Mouse (Mus musculus) CH12.LX (cell line): ENCODE measurements at regions not wholly inside any gene's neighbourhood (a gene's known extent, or its start where the extent isn't known, plus 50 kb on each side); places are given as distances from the start of the nearest gene placed in this dataset.

Experiments used
- DNase-seq: peaks from one replicate; pipeline ENCODE4 v3.0.0-alpha.2; 2013; ENCODE audit errors: extremely low read depth
- H3K27ac ChIP-seq: 2 replicates; pipeline ENCODE4 v1.5.1; 2012; ENCODE audit warnings: low read depth, mild to moderate bottlenecking, control low read depth, moderate library complexity; ENCODE audit not compliant: insufficient read depth
- H3K27me3 ChIP-seq: replicated peaks from 2 replicates; pipeline ENCODE3; 2012; ENCODE audit warnings: inconsistent platforms
- H3K36me3 ChIP-seq, 2 experiments: replicated peaks in 1 of 2; 2 replicates each; pipeline versions ENCODE3 to v1.6.1; 2012; ENCODE audit warnings: inconsistent platforms in 1 of 2, low read length in 1 of 2, mild to moderate bottlenecking in 1 of 2, mixed read lengths in 1 of 2, moderate library complexity in 1 of 2; ENCODE audit not compliant: control insufficient read depth in 1 of 2, insufficient read depth in 1 of 2
- H3K4me1 ChIP-seq, 2 experiments: 2 replicates each; pipeline ENCODE4 v1.6.1; 2012; ENCODE audit warnings: inconsistent platforms in 1 of 2, moderate library complexity in 1 of 2; ENCODE audit not compliant: insufficient read depth in 2 of 2, control insufficient read depth in 1 of 2
- H3K4me2 ChIP-seq: 2 replicates; pipeline ENCODE4 v1.6.1; 2012; ENCODE audit warnings: low read depth, mild to moderate bottlenecking, control low read depth; ENCODE audit not compliant: poor library complexity, insufficient read depth, severe bottlenecking
- H3K4me3 ChIP-seq, 3 experiments: fragments of 150-350 bp in 1 of 3; sonication (generic) in 1 of 3; replicated peaks in 1 of 3; 2 replicates each; pipeline versions ENCODE3 to v1.5.1; 2011 to 2012; ENCODE audit warnings: low read depth in 2 of 3, low read length in 2 of 3, mild to moderate bottlenecking in 2 of 3, moderate library complexity in 2 of 3, control low read depth in 1 of 3, improper control_type of control experiment in 1 of 3, inconsistent platforms in 1 of 3, mixed read lengths in 1 of 3; ENCODE audit not compliant: poor library complexity in 1 of 3
- H3K79me2 ChIP-seq: replicated peaks from 2 replicates; pipeline ENCODE4 v1.6.1; 2012; ENCODE audit warnings: mild to moderate bottlenecking, moderate library complexity; ENCODE audit not compliant: control insufficient read depth, poor library complexity, insufficient read depth, severe bottlenecking; ENCODE audit errors: extremely low read depth
- H3K9ac ChIP-seq: 2 replicates; pipeline ENCODE4 v1.6.1; 2012; ENCODE audit warnings: low read depth, mild to moderate bottlenecking, control low read depth, moderate library complexity; ENCODE audit not compliant: insufficient read depth
- H3K9me3 ChIP-seq: replicated peaks from 2 replicates; pipeline ENCODE3; 2012; ENCODE audit warnings: low read length, inconsistent platforms, mixed read lengths
- BHLHE40 ChIP-seq: IDR thresholded peaks from 2 replicates; pipeline ENCODE4 v1.6.1; 2011; ENCODE audit warnings: mild to moderate bottlenecking, low read depth, low read length, improper control_type of control experiment
- CHD1 ChIP-seq: IDR thresholded peaks from 2 replicates; pipeline ENCODE4 v1.6.1; 2012; ENCODE audit warnings: low read depth, low read length, improper control_type of control experiment, inconsistent platforms
- CHD2 ChIP-seq: IDR thresholded peaks from 2 replicates; pipeline ENCODE4 v1.6.1; 2011; ENCODE audit warnings: low read length, improper control_type of control experiment
- ELF1 ChIP-seq: IDR thresholded peaks from 2 replicates; pipeline ENCODE4 v1.6.1; 2014; ENCODE audit warnings: low read depth, mild to moderate bottlenecking, inconsistent platforms, low read length, improper control_type of control experiment
- EP300 ChIP-seq: IDR thresholded peaks from 2 replicates; pipeline ENCODE4 v1.6.1; 2011; ENCODE audit warnings: low read length, improper control_type of control experiment
- ETS1 ChIP-seq: conservative IDR thresholded peaks from 2 replicates; pipeline ENCODE4 v1.6.1; 2012; ENCODE audit warnings: low read depth, mild to moderate bottlenecking, inconsistent platforms, low read length, improper control_type of control experiment, moderate library complexity
- GABPA ChIP-seq: IDR thresholded peaks from 2 replicates; pipeline ENCODE4 v1.6.1; 2012; ENCODE audit warnings: low read depth, low read length, improper control_type of control experiment, inconsistent platforms; ENCODE audit not compliant: insufficient replicate concordance
- HCFC1 ChIP-seq: IDR thresholded peaks from 2 replicates; pipeline ENCODE4 v1.6.1; 2012; ENCODE audit warnings: low read depth, mild to moderate bottlenecking, inconsistent platforms, low read length, improper control_type of control experiment
- IRF4 ChIP-seq: IDR thresholded peaks from 2 replicates; pipeline ENCODE4 v1.6.1; 2014; ENCODE audit warnings: low read depth, mild to moderate bottlenecking, inconsistent platforms, low read length, improper control_type of control experiment
- JUN ChIP-seq: IDR thresholded peaks from 2 replicates; pipeline ENCODE4 v1.6.1; 2011; ENCODE audit warnings: low read depth, mild to moderate bottlenecking, low read length, improper control_type of control experiment, moderate library complexity; ENCODE audit not compliant: insufficient read depth
- JUND ChIP-seq: conservative IDR thresholded peaks from 2 replicates; pipeline ENCODE4 v1.6.1; 2011; ENCODE audit warnings: low read depth, low read length, improper control_type of control experiment
- KAT2A ChIP-seq: IDR thresholded peaks from 2 replicates; pipeline ENCODE4 v1.6.1; 2012; ENCODE audit warnings: low read length, improper control_type of control experiment, inconsistent platforms; ENCODE audit not compliant: insufficient replicate concordance
- MAFK ChIP-seq: IDR thresholded peaks from 2 replicates; pipeline ENCODE4 v1.6.1; 2011; ENCODE audit warnings: low read length, improper control_type of control experiment; ENCODE audit not compliant: insufficient replicate concordance
- MAZ ChIP-seq: IDR thresholded peaks from 2 replicates; pipeline ENCODE4 v1.6.1; 2012; ENCODE audit warnings: low read depth, mild to moderate bottlenecking, inconsistent platforms, low read length, improper control_type of control experiment, moderate library complexity
- MXI1 ChIP-seq: IDR thresholded peaks from 2 replicates; pipeline ENCODE4 v1.6.1; 2011; ENCODE audit warnings: mild to moderate bottlenecking, low read depth, low read length, improper control_type of control experiment
- MYC ChIP-seq: IDR thresholded peaks from 2 replicates; pipeline ENCODE4 v1.6.1; 2011; ENCODE audit warnings: low read depth, mild to moderate bottlenecking, improper control_type of control experiment, low read length
- NRF1 ChIP-seq: IDR thresholded peaks from 2 replicates; pipeline ENCODE4 v1.6.1; 2014; ENCODE audit warnings: low read depth, mild to moderate bottlenecking, inconsistent platforms, low read length, improper control_type of control experiment, moderate library complexity
- POLR2A ChIP-seq: IDR thresholded peaks from 2 replicates; pipeline ENCODE4 v1.6.1; 2011; ENCODE audit warnings: low read depth, mild to moderate bottlenecking, improper control_type of control experiment, low read length
- POLR2AphosphoS2 ChIP-seq: IDR thresholded peaks from 2 replicates; pipeline ENCODE4 v1.6.1; 2011; ENCODE audit warnings: low read depth, low read length, improper control_type of control experiment
- RAD21 ChIP-seq: IDR thresholded peaks from 2 replicates; pipeline ENCODE4 v1.6.1; 2011; ENCODE audit warnings: low read depth, mild to moderate bottlenecking, low read length, improper control_type of control experiment, moderate library complexity
- SIN3A ChIP-seq: IDR thresholded peaks from 2 replicates; pipeline ENCODE4 v1.6.1; 2012; ENCODE audit warnings: low read length, improper control_type of control experiment, inconsistent platforms
- TCF12 ChIP-seq: IDR thresholded peaks from 2 replicates; pipeline ENCODE4 v1.6.1; 2014; ENCODE audit warnings: low read depth, mild to moderate bottlenecking, inconsistent platforms, low read length, improper control_type of control experiment
- UBTF ChIP-seq: IDR thresholded peaks from 2 replicates; pipeline ENCODE4 v1.6.1; 2012; ENCODE audit warnings: low read depth, mild to moderate bottlenecking, inconsistent platforms, low read length, improper control_type of control experiment, moderate library complexity
- USF1 ChIP-seq: IDR thresholded peaks from 2 replicates; pipeline ENCODE4 v1.6.1; 2014; ENCODE audit warnings: low read depth, mild to moderate bottlenecking, inconsistent platforms, low read length, improper control_type of control experiment
- ZC3H11A ChIP-seq: IDR thresholded peaks from 2 replicates; pipeline ENCODE4 v1.6.1; 2012; ENCODE audit warnings: low read depth, mild to moderate bottlenecking, inconsistent platforms, low read length, improper control_type of control experiment
- ZKSCAN1 ChIP-seq: IDR thresholded peaks from 2 replicates; pipeline ENCODE4 v1.6.1; 2012; ENCODE audit warnings: low read depth, inconsistent platforms, low read length, improper control_type of control experiment, borderline replicate concordance
- dilution Hi-C: fragments of 300-500 bp; cut with MboI; formaldehyde crosslinking; loops from 2 replicates; pipeline ENCODE4 v1.14.3; 2020; ENCODE audit warnings: low sequenced_read_pairs; ENCODE audit not compliant: extremely low pct_unique_long_range_greater_than_20kb, extremely low pct_ligation_motif_present
- in situ Hi-C: fragments of 300-500 bp; cut with MboI; formaldehyde crosslinking; loops from 3 replicates; pipeline ENCODE4 v1.14.3; 2019; ENCODE audit warnings: low sequenced_read_pairs, low pct_ligation_motif_present, low pct_unique_long_range_greater_than_20kb, mixed read lengths

DNA sequence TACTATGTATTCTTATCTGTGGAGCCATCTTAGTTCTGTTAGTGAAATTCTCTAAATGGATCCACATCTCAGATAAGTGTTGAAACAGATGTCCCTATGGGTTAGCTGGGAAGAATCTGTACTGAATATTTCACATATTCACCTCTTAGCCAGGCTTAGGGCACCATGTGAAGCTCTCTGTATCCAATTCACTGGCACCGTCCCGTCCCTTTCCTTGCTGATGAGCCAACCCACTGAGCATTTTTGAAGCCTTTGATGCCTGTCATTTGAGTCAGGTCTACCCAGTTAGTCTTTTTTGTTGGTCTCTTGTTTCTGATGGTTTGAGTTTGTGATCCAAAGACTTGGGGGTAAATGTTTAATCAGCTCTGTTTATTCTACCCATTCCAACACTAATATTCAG lies 88.9 kb upstream of the Bmper start:
- H3K9ac ChIP-seq, result no peak overlapping the region
- in situ Hi-C loops (no loop called here), dilution Hi-C loops (no loop called here)
- H3K4me2 ChIP-seq, result no peak overlapping the region
- H3K9me3 ChIP-seq, result no peaks in the 10 kb centered on the region
- no peak for DNase-seq
- no peak for TF ChIP-seq GABPA
- no peak for TF ChIP-seq NRF1
- no peak for TF ChIP-seq SIN3A
- no peak for TF ChIP-seq ELF1
- TF ChIP-seq USF1, result no peak
- TF ChIP-seq ETS1, result no peak
- no peak for TF ChIP-seq ZKSCAN1
- TF ChIP-seq KAT2A, result no peak
- no peak for TF ChIP-seq JUN
- TF ChIP-seq BHLHE40, result no peak
- TF ChIP-seq POLR2A, result no peak
- no peak for TF ChIP-seq CHD1
- TF ChIP-seq MAZ, result no peak
- no peak for TF ChIP-seq EP300
- no peak for TF ChIP-seq MYC
- no peak for TF ChIP-seq TCF12
- TF ChIP-seq IRF4, result no peak
- TF ChIP-seq MXI1, result no peak
- TF ChIP-seq JUND, result no peak
- H3K79me2 ChIP-seq, result no peaks in the 10 kb centered on the region
- no peaks in the 10 kb centered on the region for H3K27me3 ChIP-seq
- H3K27ac ChIP-seq, result no peak overlapping the region
- no peaks in the 10 kb centered on the region for H3K36me3 ChIP-seq
- H3K4me3 ChIP-seq, result no peak overlapping the region
- H3K4me1 ChIP-seq, result peaks cover 0 to 5% of the 10 kb centered on the region in 2 experiments; a peak in 1 of 4 replicates

DNA sequence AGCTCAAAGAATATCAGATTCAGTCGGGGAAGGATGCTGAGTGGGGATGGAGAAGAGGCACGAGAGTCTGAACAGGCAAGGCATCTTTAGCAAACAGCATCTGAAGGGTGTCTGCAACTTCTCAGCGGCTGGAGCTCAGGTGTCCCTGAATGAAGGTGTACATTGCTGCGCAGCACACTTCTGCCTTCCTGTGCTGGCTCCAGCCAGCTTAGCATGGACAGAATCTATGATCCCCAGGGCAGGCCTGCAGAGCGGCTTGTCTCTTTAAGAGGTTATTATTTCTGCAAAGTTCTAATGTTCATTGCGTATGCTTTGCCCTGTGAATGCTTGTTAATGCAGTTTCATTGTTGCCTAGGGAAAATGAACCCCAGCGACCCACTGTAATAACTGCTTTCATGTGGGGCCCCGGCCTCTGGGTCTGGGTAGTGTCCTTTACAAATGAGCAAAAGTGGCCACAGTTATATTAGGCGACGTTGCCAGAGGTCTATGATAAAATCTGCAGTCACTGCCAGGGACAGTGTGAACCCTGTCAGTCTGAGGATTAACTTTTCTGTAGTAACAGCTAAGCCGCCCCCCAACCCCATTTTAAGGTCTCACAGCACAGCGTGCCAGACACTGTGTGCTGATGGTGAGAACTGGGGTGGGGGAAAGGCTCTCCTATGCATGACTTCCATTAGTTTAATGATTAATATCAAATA lies 88.3 kb upstream of the Bmper start:
- no peak for DNase-seq
- in situ Hi-C loops, result no loop called here
- TF ChIP-seq POLR2AphosphoS2, result no peak
- no peak for TF ChIP-seq JUND
- no peak for TF ChIP-seq UBTF
- no peak for TF ChIP-seq KAT2A
- TF ChIP-seq ZC3H11A, result no peak
- TF ChIP-seq HCFC1, result no peak
- no peak for TF ChIP-seq MAFK
- no peak for TF ChIP-seq ELF1
- TF ChIP-seq CHD2, result no peak
- no peak for TF ChIP-seq BHLHE40
- TF ChIP-seq RAD21, result no peak
- TF ChIP-seq, all 38 proteins: peak for 0
- Histone ChIP-seq H3K27me3 (no peaks in the 10 kb centered on the region), H3K9me3 (no peaks in the 10 kb centered on the region), H3K4me1 (peaks cover 0 to 5% of the 10 kb centered on the region in 2 experiments; a peak in 1 of 4 replicates), H3K36me3 (no peaks in the 10 kb centered on the region), H3K27ac (no peak overlapping the region), H3K4me2 (no peak overlapping the region), H3K4me3 (no peak overlapping the region), H3K9ac (no peak overlapping the region), H3K79me2 (no peaks in the 10 kb centered on the region)
- dilution Hi-C loops, result no loop called here
